Mouse (Mus musculus) midbrain, embryonic 12.5 days (tissue): ENCODE results near the gene Ptprd. TPM values are rescaled to one million over a fixed set of nuclear protein-coding genes. Genes with fewer than 3 reads are reported as not detected.
"Not testable (repeated sequence)": the region's sequence is repeated elsewhere in the genome, so short reads cannot be mapped to it uniquely, and the experiment has no call there.

ENCODE experiments used
- ATAC-seq: fragments of 200-750 bp; cut with Nextera tagmentation; 2 replicates; pipeline ENCODE4 v1.8.0; 2017; ENCODE audit warnings: low read depth, moderate TSS enrichment, moderate library complexity; ENCODE audit not compliant: low FRiP score
- H3K27ac ChIP-seq: fragments of 300-500 bp; sonication (generic); replicated peaks from 2 replicates; pipeline ENCODE4 v1.5.1; 2016; ENCODE audit warnings: mild to moderate bottlenecking
- H3K27me3 ChIP-seq: fragments of 300-500 bp; sonication (generic); 2 replicates; pipeline ENCODE4 v1.6.1; 2016; ENCODE audit warnings: mild to moderate bottlenecking
- H3K36me3 ChIP-seq: fragments of 300-500 bp; sonication (generic); 2 replicates; pipeline ENCODE4 v1.6.1; 2016
- H3K4me1 ChIP-seq: fragments of 300-500 bp; sonication (generic); 2 replicates; pipeline ENCODE4 v1.6.1; 2016
- H3K4me2 ChIP-seq: fragments of 300-500 bp; sonication (generic); replicated peaks from 2 replicates; pipeline ENCODE4 v1.6.1; 2016; ENCODE audit warnings: mild to moderate bottlenecking, moderate library complexity
- H3K4me3 ChIP-seq: fragments of 300-500 bp; sonication (generic); 2 replicates; pipeline ENCODE4 v1.5.1; 2016; ENCODE audit warnings: mild to moderate bottlenecking
- H3K9ac ChIP-seq: fragments of 300-500 bp; sonication (generic); replicated peaks from 2 replicates; pipeline ENCODE4 v1.6.1; 2016; ENCODE audit warnings: mild to moderate bottlenecking, moderate library complexity
- H3K9me3 ChIP-seq: fragments of 300-500 bp; sonication (generic); 2 replicates; pipeline ENCODE4 v1.6.1; 2016; ENCODE audit warnings: mild to moderate bottlenecking
- WGBS: fragments of 180-500 bp; shearing (Covaris S2); methylation state at CpG from one replicate; pipeline ENCODE4 v1.1.7; 2016; 5-methylcytosine and 5-hydroxymethylcytosine counted together
- polyA plus RNA-seq: library from polyadenylated mRNA; unstranded; fragments of >200 nt; fragmentation: Nextera tagmentation; extraction: Ambion mirVana; gene quantifications from 2 replicates; pipeline ENCODE4 v1.2.1, GENCODE M21; 2016

The Ptprd gene
- polyA plus RNA-seq, 1 experiment from 2014 or later: 37.5 TPM

- Histone ChIP-seq H3K27me3 (no peaks in the 10 kb centered on the region), H3K9ac (no peak overlapping the region), H3K9me3 (no peaks in the 10 kb centered on the region), H3K4me3 (no peak overlapping the region), H3K27ac (no peak overlapping the region), H3K4me2 (no peak overlapping the region), H3K36me3 (no peaks in the 10 kb centered on the region), H3K4me1 (no peaks in the 10 kb centered on the region)
- WGBS: 82% methylated on average over 5 of the region's 5 CpGs
- ATAC-seq: no peak
These were observed 350.5 kb downstream of the Ptprd start for GRCm38 (mm10) chr4:77861269-77861668.

GRCm38 (mm10) chr4:77797391-77797790, 414.4 kb downstream of the Ptprd start:
- 90% methylated on average over 1 of the region's 1 CpGs for WGBS
- not testable (repeated sequence) for H3K4me3 ChIP-seq, H3K9me3 ChIP-seq, H3K27ac ChIP-seq, H3K27me3 ChIP-seq, H3K4me2 ChIP-seq, H3K9ac ChIP-seq, H3K36me3 ChIP-seq, H3K4me1 ChIP-seq, ATAC-seq

GRCm38 (mm10) chr4:77777237-77777636, 434.5 kb downstream of the Ptprd start:
- Histone ChIP-seq H3K27me3 (no peaks in the 10 kb centered on the region), H3K36me3 (no peaks in the 10 kb centered on the region), H3K9ac (no peak overlapping the region), H3K4me2 (no peak overlapping the region), H3K9me3 (no peaks in the 10 kb centered on the region), H3K27ac (no peak overlapping the region), H3K4me3 (no peak overlapping the region), H3K4me1 (no peaks in the 10 kb centered on the region)
- WGBS: 89% methylated on average over 2 of the region's 2 CpGs
- ATAC-seq: no peak

- Histone ChIP-seq H3K4me3 (no peak overlapping the region), H3K4me1 (no peaks in the 10 kb centered on the region), H3K27ac (no peak overlapping the region), H3K9me3 (no peaks in the 10 kb centered on the region), H3K9ac (no peak overlapping the region), H3K27me3 (no peaks in the 10 kb centered on the region), H3K36me3 (no peaks in the 10 kb centered on the region), H3K4me2 (no peak overlapping the region)
- no peak for ATAC-seq
- 69% methylated on average over 1 of the region's 1 CpGs for WGBS
These were observed 448.0 kb downstream of the Ptprd start for GRCm38 (mm10) chr4:77763790-77764189.

- H3K27me3 ChIP-seq: no peaks in the 10 kb centered on the region
- 89% methylated on average over 2 of the region's 2 CpGs for WGBS
- no peak overlapping the region for H3K4me2 ChIP-seq
- H3K9ac ChIP-seq: no peak overlapping the region
- ATAC-seq: no peak
- no peaks in the 10 kb centered on the region for H3K9me3 ChIP-seq
- no peaks in the 10 kb centered on the region for H3K4me1 ChIP-seq
- H3K4me3 ChIP-seq: no peak overlapping the region
- no peaks in the 10 kb centered on the region for H3K36me3 ChIP-seq
- H3K27ac ChIP-seq: no peak overlapping the region
These were observed 468.4 kb downstream of the Ptprd start for GRCm38 (mm10) chr4:77743391-77743790.

- H3K9ac ChIP-seq: no peak overlapping the region
- 66% methylated on average over 6 of the region's 6 CpGs for WGBS
- ATAC-seq: no peak
- no peak overlapping the region for H3K4me3 ChIP-seq
- H3K4me2 ChIP-seq: no peak overlapping the region
- no peaks in the 10 kb centered on the region for H3K9me3 ChIP-seq
- no peaks in the 10 kb centered on the region for H3K4me1 ChIP-seq
- H3K27ac ChIP-seq: no peak overlapping the region
- no peaks in the 10 kb centered on the region for H3K27me3 ChIP-seq
- H3K36me3 ChIP-seq: no peaks in the 10 kb centered on the region
These were observed 489.9 kb downstream of the Ptprd start for GRCm38 (mm10) chr4:77721908-77722307.

- Histone ChIP-seq H3K9ac (no peak overlapping the region), H3K36me3 (no peaks in the 10 kb centered on the region), H3K4me2 (no peak overlapping the region), H3K4me3 (no peak overlapping the region), H3K4me1 (no peaks in the 10 kb centered on the region), H3K9me3 (no peaks in the 10 kb centered on the region), H3K27ac (no peak overlapping the region), H3K27me3 (no peaks in the 10 kb centered on the region)
- no peak for ATAC-seq
- WGBS: 71% methylated on average over 2 of the region's 2 CpGs
These were observed 494.0 kb downstream of the Ptprd start for GRCm38 (mm10) chr4:77717792-77718191.

- 87% methylated on average over 2 of the region's 2 CpGs for WGBS
- Histone ChIP-seq H3K27ac (no peak overlapping the region), H3K9ac (no peak overlapping the region), H3K9me3 (no peaks in the 10 kb centered on the region), H3K4me1 (no peaks in the 10 kb centered on the region), H3K4me3 (no peak overlapping the region), H3K36me3 (no peaks in the 10 kb centered on the region), H3K27me3 (no peaks in the 10 kb centered on the region), H3K4me2 (no peak overlapping the region)
- ATAC-seq: no peak
These were observed 501.5 kb downstream of the Ptprd start for GRCm38 (mm10) chr4:77710231-77710630.

- ATAC-seq: no peak
- H3K36me3 ChIP-seq: no peaks in the 10 kb centered on the region
- WGBS: 58% methylated on average over 2 of the region's 2 CpGs
- 0 out of 2 replicates have a peak, but pooled peaks cover 3% of the 10 kb centered on the region for H3K4me1 ChIP-seq
- no peaks in the 10 kb centered on the region for H3K27me3 ChIP-seq
- no peak overlapping the region for H3K9ac ChIP-seq
- H3K9me3 ChIP-seq: no peaks in the 10 kb centered on the region
- H3K4me2 ChIP-seq: no peak overlapping the region
- no peak overlapping the region for H3K4me3 ChIP-seq
- H3K27ac ChIP-seq: no peak overlapping the region
These were observed 513.5 kb downstream of the Ptprd start for GRCm38 (mm10) chr4:77698294-77698693.

- 83% methylated on average over 1 of the region's 1 CpGs for WGBS
- Histone ChIP-seq H3K36me3 (no peaks in the 10 kb centered on the region), H3K9ac (no peak overlapping the region), H3K4me3 (no peak overlapping the region), H3K4me1 (no peaks in the 10 kb centered on the region), H3K4me2 (no peak overlapping the region), H3K27me3 (no peaks in the 10 kb centered on the region), H3K27ac (no peak overlapping the region), H3K9me3 (no peaks in the 10 kb centered on the region)
- ATAC-seq: no peak
These were observed 536.0 kb downstream of the Ptprd start for GRCm38 (mm10) chr4:77675798-77676197.

- H3K4me1 ChIP-seq: no peaks in the 10 kb centered on the region
- no peaks in the 10 kb centered on the region for H3K9me3 ChIP-seq
- 98% methylated on average over 2 of the region's 2 CpGs for WGBS
- H3K36me3 ChIP-seq: no peaks in the 10 kb centered on the region
- H3K9ac ChIP-seq: no peak overlapping the region
- no peak for ATAC-seq
- H3K4me2 ChIP-seq: no peak overlapping the region
- H3K27me3 ChIP-seq: no peaks in the 10 kb centered on the region
- H3K4me3 ChIP-seq: no peak overlapping the region
- H3K27ac ChIP-seq: no peak overlapping the region
These were observed 547.0 kb downstream of the Ptprd start for GRCm38 (mm10) chr4:77664761-77665160.

GRCm38 (mm10) chr4:77662309-77662708, 549.5 kb downstream of the Ptprd start:
- Histone ChIP-seq H3K9ac (no peak overlapping the region), H3K4me3 (no peak overlapping the region), H3K9me3 (no peaks in the 10 kb centered on the region), H3K4me2 (no peak overlapping the region), H3K27me3 (no peaks in the 10 kb centered on the region), H3K4me1 (no peaks in the 10 kb centered on the region), H3K27ac (no peak overlapping the region), H3K36me3 (no peaks in the 10 kb centered on the region)
- WGBS: 88% methylated on average over 1 of the region's 1 CpGs
- no peak for ATAC-seq

- Histone ChIP-seq H3K9me3 (no peaks in the 10 kb centered on the region), H3K4me2 (no peak overlapping the region), H3K36me3 (no peaks in the 10 kb centered on the region), H3K9ac (no peak overlapping the region), H3K4me1 (no peaks in the 10 kb centered on the region), H3K27me3 (no peaks in the 10 kb centered on the region), H3K27ac (no peak overlapping the region), H3K4me3 (no peak overlapping the region)
- no peak for ATAC-seq
- 86% methylated on average over 1 of the region's 1 CpGs for WGBS
These were observed 556.1 kb downstream of the Ptprd start for GRCm38 (mm10) chr4:77655669-77656068.
